Mouse (Mus musculus): ENCODE data around the gene Gon7. TPM values are rescaled to one million over a fixed set of nuclear protein-coding genes. Genes with fewer than 3 reads are reported as not detected.

Gene Gon7
- polyA plus RNA-seq, 1 experiment from 2014 or later = 31.8 TPM

DNA sequence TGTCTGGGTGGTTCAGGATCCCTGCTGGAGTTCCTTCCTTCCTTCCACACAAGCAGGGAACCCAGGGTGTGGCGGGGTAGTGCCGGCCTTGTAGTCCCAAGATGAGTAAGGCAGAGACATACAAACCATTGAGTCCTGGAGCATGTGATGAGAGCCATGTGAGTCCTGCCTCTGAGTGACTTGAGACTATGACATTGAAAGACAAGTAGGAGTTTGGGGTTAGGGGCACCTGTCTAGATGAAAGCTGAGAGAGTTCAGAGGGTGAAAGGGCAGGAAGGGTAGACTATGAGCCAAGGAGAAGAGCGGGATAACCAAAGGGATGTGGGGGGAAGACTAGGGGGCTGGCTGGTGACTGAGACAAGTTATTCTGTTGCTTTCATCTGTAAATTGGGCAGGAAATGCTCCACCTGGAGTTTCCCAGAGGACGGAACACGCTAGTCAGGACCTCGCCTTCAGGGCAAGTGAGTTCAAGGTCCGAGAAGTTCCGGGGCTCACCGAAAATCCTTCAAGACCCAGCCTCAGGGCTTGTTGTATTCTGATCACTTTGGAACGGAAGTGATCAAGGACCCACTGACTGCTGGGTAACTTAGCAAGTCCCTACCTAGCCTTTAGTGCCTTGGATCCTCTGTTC, 50.7 kb downstream of the Gon7 start:
- DNase-seq (ENCODE audit: low spot score) = no peak

DNA sequence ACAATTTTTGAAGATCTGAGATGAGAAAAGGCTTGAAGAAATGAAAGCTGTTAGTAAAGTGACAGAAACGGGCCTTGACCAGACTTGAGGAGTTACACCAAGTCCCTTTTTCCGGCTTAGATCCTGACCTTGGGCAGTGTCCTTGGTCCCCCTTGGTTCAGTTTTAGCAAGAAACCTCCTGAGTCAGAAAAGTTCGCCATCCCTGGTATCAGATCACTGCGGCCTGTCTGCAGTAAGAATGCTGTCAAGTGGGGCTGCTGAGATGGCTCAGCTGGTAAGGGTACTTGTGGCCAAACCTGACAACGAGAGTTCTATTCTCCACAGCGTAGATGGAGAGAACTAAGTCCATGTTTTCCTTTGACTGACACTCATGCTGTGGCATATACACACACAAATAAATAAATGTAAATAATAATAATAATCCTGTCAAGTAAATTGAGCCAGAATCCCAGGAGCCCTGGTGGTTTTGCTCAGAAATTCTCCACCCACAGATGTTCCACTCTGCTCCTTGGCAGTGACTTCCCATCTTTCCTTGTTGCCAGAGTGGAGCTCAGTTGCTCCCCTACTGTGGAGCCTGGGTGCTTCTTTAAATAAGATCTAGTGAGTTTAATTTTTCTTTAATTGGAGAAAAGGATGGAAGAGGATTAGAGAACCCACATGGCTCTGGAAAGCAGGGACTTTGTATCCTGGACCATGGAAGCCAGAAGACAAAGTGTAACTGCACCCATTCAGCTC, 51.5 kb downstream of the Gon7 start:
- no peak for DNase-seq (ENCODE audit: low spot score)

DNA sequence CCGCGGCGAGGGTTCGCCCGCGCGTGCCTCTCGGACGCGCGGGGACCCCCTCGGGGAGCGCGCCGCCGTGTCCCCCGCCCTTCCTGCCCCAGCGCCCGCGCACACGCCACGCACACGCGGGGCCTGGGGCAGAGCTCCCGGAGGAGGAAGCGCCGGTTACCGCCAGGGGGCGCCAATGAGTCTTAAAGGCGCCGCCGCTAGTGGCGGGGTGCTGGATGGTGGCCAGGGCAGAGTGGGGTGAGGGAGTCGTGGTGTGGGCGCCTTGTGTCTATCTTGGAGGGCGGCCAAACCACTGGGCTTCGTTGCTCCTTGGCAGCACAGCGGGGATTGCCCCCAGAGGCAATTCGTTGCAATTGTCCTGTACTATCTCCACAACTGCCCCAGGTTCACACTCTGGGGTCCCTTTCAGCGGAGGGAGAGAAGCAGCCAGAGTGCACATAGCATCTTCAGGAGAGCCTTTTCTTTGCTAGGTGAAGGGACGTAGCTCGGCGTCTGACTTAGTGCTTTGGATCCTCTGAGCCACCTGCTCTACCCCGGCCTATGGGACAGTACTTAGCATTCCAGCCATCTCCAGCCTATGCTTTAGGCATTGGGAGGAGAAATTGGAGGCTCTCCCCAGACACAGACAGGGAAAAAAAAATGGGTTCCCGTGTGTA, 52.3 kb downstream of the Gon7 start:
- peak; percentile 92 for DNase-seq (ENCODE audit: low spot score)

DNA sequence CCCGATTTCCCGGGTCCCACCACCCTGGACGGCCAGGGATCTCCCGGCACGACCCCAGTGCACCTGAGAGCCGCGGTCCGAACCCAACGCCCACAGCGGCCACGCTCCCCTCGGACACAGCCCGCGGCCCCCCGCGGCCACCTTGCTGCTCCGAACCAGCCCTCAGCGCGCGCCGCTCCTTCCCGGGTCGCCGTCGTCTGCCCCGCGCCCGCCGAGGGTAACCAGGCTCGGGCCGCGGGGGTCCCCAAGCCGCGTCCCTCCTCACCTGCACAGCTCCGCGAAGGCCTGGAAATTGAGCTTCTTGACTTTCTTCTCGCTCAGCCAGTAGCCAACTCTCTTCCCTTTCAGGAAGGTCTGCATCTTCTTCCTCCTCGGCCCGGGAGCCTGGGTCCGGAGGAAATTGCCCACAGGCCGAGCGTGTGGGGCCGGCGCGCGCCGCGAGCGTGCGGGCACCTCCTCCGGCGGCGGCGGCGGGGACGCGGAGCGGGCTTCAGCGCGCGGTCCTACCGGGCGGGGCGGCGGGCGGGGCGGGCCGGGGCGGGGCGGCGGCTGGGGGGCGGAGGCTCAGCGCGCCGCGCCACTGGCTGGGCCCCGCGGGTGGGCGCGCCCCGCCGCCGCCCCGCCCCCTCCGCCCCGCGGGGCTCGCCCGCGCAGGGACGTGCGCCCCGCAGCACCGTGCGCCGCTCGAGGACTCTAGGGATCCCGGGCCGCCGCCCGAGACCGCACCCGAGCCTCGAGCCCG, 53.0 kb downstream of the Gon7 start, which contains the start of gene Itpk1:
Itpk1 (minus strand) TSS at position 474 of the 742 bp plus-strand sequence.
- DNase-seq (ENCODE audit: low spot score) = no peak

DNA sequence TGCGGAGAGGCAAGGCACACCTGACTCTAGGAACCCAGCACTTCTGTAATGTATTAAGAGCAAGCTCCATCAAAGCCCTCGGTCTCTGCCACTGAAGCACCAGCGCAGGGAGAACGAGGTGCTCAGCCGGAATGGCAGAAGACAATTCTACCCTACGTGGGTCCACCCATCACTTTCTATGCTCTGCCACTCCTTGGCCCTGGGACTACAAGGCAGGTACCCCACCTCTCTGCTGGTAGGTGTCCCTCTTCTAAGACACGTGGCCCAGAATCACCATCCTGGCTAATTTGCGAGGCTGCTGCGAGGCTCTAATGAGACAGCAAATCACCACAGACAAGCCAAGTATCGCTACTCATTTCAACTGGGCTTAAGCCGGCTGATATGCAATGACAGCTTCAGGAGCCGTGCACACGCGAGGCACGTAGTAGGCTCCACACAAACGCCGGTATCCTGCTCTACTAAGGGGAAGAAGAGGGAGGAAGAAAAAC, 53.6 kb downstream of the Gon7 start:
- DNase-seq (ENCODE audit: low spot score) = peak; percentile 41

DNA sequence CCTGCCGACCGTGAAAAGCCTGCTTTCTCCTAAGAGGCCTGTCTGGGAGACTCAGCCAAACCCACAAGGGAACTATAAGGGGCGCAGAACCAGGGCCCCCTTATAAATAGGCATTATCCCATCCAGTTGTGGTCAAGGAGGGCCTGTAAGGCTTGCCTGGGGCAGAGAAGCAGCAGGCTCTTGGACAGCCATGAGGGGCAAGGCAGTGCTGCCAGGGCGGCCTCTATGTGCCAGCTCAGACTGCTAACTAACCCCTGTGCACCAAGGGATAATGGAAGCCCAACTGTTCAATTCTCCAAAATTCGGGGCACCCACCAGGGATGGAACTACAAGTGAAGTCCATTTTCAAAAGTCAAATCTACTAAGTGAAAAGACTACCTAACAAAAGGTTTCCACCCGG, 54.2 kb downstream of the Gon7 start:
- DNase-seq (ENCODE audit: low spot score) = no peak

Other genes with a start within 250 kb of the Gon7 start
- 13.2 and 25.2 TPM in 2 replicates for gene Chga, start 202.8 kb downstream of the Gon7 start, polyA plus RNA-seq (2015; fragmentation: Nextera tagmentation; extraction: Ambion mirVana)
- 18.6 and 19.9 TPM in 2 replicates for gene Itpk1, start 52.9 kb downstream of the Gon7 start, polyA plus RNA-seq (2015; fragmentation: Nextera tagmentation; extraction: Ambion mirVana)
- 15.3 and 16.1 TPM in 2 replicates for gene Moap1, start 14.1 kb downstream of the Gon7 start, polyA plus RNA-seq (2015; fragmentation: Nextera tagmentation; extraction: Ambion mirVana)
- 18.6 and 20.5 TPM in 2 replicates for gene Tmem251, start 14.0 kb downstream of the Gon7 start, polyA plus RNA-seq (2015; fragmentation: Nextera tagmentation; extraction: Ambion mirVana)
- gene Gm28051, start within 50 bp of the Gon7 start, polyA plus RNA-seq (2015; fragmentation: Nextera tagmentation; extraction: Ambion mirVana) = not detected in 2 replicates
- 35.4 and 39.9 TPM in 2 replicates for gene Ubr7, start 164 bp upstream of the Gon7 start, polyA plus RNA-seq (2015; fragmentation: Nextera tagmentation; extraction: Ambion mirVana)
- 19.0 and 19.3 TPM in 2 replicates for gene Gm20604, start 869 bp upstream of the Gon7 start, polyA plus RNA-seq (2015; fragmentation: Nextera tagmentation; extraction: Ambion mirVana)
- 11.0 and 12.9 TPM in 2 replicates for gene Btbd7, start 120.7 kb upstream of the Gon7 start, polyA plus RNA-seq (2015; fragmentation: Nextera tagmentation; extraction: Ambion mirVana)
- gene Cox8c, start 141.5 kb upstream of the Gon7 start, polyA plus RNA-seq (2015; fragmentation: Nextera tagmentation; extraction: Ambion mirVana) = not detected in 2 replicates
- 1.1 and 1.7 TPM in 2 replicates for gene Unc79, start 191.1 kb upstream of the Gon7 start, polyA plus RNA-seq (2015; fragmentation: Nextera tagmentation; extraction: Ambion mirVana)